Mouse (Mus musculus): ENCODE data around the gene Pdk2.

Pdk2 gene

DNA sequence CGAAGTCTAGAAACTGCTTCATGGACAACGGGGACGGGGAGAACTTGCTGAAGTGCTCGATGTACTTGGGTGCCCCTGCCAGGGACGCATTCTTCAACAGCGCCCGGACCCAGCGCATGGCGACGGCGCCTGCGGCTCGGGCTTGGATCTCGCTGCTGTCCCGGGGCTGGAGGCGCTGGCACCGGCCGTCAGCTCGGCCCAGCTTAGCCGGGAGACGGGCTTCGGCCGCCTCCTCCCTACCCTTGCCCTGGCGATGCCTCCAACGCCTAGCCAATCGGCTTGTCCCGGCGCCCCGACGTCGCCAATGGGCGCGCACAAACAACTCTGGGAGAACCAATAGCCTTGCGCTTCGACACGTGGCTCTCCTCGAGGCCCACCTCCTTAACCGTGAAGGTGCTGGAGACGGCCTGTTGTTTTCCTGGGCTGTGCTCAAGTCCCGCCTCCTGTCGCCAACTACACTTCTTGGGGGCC lies at the start of gene Pdk2:
Pdk2 (minus strand) TSS at position 216 of the 471 bp plus-strand sequence.
- peak; percentile 89 for DNase-seq (ENCODE audit: low read depth)

DNA sequence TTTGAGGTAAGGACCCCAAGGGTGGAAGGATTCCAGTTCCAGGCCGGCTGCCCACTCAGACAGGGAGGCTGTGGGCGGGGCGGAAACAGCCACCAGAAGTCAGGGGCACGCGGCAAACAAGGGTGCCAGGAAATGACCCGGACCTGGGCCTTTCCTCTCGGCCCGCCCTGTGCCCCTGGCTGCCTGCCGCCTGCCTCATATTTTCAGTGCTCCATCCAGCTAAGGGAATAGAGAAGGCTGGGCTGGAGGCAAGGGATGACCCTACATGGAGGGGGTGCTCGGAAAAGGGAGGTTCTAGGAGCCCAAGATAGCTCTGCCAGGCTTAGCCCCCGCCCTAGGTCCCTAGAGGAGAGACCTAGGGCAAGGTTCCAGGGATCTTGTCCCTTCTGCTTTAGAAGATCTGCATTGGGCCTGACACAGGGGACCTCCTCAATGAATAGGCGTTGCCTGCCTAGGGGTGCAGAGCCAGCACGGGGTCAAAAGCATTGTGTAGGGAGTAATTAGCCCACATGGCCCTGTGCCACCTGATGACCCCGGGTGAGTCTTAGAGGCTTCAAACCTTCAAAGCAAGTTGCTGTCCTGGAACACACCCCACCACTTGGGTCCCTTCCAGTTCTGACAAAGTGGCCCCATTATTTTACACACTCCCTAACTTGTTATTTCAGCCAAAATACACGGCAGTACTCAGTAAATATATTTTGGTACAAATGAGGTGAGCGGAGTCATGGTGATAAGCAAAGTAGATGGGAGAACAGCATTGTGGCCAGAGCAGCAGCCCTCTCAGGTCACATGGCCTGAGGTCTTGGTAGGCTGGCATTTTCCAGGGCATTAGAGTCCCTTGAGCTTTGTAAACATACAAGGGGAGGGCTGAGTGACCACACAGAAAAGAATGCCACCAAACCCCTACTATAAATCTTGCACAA lies 48.0 kb upstream of the Pdk2 start:
- DNase-seq (ENCODE audit: low read depth): no peak

DNA sequence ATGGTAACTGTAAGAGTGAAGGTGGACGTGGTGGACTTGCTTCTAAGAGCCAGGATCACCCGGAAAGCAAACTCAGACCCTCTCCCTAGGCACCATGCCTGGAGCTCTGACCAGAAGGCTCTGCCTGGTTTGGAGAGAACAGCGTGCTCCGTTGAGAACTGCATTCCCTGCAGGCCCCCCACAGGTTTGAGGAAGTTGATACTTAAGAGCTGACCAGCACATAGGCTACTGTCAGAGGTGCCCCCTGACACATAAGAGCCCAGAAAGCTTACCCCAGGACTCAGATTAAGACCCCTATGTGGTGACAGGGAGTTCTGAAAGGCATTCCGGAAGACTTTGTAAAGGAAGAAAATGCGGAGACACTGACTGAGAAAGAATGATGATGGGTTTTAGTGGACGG lies 47.1 kb upstream of the Pdk2 start:
- no peak for DNase-seq (ENCODE audit: low read depth)

DNA sequence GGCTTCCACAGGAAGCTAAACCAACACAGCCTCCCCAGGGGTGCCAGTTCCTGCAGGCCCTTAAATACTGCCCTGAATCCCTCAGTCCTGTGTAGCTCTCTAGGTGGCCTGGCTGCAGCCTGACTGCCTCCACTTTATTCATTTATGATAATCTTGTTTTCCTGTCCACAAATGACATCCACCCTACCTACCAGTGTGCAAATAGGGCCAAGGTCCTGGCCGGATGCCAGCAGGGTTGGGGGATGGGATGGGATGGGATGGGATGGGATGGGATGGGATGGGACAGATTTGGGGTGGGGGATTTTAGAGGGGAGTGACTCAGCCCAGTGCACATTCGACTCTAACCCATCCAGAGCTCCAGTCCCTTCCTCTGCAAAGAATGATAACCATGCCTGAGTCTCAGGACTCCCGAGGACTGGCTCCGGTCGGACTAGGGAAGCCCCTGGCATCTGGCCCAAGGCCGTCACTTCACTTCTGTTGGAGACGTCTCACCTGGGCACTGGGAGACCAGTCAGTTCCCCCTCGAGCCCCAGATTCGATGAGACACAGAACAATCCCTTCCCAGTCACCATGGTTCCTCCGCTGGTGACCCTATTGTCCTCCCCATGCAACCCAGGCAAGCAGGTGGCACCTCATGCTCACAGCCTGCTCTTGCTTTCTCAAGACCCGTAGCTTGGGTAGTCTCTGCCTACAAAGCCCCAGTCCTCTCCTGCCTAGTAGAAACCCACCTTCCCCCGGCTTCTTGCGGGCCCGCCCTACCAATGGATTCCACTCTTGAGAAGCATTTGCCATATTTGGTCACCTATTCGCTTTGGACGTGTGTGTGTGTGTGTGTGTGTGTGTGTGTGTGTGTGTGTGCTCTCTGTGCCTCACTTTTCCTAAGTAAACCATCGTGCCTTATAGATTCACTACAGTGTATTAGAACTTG lies 46.4 kb upstream of the Pdk2 start:
- DNase-seq (ENCODE audit: low read depth): no peak

DNA sequence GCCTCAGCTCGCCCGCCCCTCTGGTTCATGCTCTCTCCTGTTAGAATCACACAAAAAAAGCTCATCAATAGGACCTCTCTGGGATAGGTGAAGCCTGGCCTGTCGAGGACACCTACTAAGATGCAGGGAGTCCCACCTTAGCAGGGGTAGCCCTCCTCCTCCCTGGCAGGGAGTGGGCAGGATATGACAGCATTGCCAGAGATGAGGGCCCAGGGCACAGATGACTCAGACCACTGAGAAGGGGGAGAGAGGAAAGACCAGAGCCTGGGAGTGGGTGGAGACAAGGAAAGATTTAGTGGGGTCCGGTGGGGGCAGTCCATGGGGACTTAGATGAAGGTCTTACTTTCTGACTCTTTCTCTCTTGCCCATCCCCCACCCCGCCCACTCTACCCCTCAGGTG lies 45.1 kb upstream of the Pdk2 start:
- DNase-seq (ENCODE audit: low read depth): no peak

DNA sequence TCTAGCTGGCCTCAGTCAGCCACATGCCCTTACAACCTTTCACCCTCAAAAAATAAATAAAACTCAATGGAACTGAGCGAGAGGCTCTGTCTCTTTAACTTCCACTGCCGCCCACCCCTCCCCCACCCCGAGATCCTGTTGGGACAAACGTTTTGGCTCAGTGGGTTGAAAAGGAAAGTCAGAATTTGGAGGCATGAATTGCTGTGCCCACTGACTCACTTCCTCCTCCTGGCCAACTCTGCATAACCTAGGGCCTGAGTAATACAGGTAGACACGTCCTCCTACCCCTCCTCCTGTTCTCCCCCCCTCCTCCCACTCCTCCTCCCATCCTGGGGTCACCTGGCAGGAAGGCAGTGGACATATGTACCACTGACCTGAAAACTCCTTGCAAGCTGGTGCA lies 44.6 kb upstream of the Pdk2 start:
- no peak for DNase-seq (ENCODE audit: low read depth)

DNA sequence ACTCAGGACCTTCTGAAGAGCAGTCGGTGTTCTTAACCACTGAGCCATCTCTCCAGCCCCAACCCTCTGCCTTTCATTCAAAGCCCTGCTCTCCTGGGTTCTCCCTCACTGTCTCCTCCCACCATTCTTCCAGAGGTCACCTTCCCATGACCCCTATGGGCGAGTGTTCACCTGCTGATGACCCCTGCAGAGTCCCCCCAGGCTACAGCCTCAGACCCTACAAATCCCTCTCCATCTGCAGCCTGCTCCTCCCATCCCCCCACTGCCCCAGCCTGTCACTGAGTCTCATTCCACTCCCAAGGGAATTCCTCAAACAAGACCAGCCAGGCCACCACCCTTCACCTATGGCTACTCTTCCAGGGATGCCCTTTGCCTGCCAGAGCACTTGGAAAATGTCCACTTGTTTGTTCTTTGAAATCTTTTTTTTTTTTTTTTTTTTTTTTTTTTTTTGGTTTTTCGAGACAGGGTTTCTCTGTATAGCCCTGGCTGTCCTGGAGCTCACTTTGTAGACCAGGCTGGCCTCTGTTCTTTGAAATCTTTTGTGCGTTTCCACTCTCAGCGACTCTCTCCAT lies 43.7 kb upstream of the Pdk2 start:
- DNase-seq (ENCODE audit: low read depth): no peak

DNA sequence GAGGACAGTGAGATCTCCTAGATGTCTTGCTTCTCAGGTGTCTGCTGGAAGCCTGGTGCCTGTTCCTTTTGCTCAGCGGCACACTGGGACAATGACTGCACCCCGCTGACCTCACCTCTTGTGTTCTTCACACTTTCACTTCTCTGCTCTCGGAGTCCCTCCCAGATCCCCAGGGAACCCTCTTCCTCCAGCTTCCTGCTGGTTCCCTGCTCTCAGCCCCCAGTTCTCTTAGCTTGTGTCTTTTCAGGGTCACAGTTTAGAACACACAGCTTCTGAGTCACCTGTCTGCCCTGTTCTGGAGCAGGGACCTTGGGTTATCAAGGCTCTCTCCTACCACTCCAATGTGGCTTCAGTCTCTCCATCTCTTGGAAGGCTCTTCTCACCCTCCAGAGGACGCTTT lies 43.0 kb upstream of the Pdk2 start:
- DNase-seq (ENCODE audit: low read depth): no peak

DNA sequence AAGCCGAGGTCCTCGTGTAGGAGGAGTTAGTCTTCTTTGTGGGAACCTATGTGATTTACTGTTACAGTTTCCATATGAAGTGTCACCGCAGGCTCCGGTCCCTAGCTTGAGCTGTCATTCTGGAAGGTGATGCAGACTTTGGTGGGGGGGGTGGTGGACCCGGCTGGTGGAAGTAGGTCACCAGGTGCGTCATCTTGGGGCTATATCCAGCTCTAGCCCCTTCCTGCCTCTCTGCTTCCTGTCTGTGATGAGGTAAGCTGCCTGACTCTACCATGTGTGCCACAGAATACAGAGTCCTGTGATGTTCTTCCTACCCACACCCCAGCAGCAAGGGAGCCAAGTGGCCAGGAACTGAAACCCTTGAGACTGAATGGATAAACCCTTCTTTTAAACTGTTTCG lies 41.7 kb upstream of the Pdk2 start:
- no peak for DNase-seq (ENCODE audit: low read depth)

DNA sequence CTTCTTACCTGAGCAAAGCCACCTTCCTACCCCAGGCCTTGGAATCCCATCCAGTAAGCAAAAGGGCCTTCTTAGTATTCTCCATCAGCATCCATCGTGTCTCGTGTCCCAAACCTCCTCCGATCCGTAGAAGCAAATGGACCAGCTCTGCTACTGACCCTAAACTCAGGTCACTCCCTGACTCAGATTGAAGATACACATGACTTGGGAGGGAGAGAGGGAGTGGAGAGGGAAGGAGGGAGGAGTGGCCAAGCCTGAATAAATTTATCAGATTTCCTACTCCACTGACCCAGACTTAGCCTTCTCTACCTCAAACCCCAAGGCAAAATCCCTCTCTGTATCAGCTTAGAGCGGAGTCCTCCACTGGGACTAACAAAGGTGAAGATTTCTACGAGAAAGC lies 39.6 kb upstream of the Pdk2 start:
- DNase-seq (ENCODE audit: low read depth): no peak

DNA sequence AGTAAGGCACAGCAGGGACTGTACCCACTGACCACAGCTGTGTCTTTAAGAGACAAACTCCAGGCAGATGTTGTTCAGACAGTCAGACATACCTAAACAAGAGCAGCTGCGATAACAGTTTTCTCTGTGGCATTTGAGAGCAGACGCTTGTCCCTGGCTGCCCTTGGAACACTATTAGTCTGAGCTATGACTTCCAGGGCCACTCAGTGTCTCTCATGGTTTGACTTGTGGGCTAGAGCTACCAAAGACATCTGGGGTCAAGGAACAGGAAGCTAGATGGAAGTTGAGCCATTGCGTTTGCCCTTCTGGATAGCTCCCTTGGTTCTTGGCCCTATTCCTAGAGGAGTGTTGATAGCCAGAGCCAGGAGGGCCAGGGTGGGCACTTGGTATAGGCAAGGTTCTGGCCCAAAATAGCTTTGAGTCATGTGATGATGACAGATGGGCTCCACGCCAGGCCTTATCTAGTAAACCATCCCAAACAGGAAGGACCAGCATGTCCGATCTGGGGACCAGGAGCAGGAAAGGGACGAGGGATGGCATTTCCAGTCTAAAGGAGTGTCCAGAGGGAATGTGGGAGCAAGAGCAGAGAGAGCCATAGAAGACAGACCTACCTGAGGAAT lies 38.2 kb upstream of the Pdk2 start:
- no peak for DNase-seq (ENCODE audit: low read depth)

DNA sequence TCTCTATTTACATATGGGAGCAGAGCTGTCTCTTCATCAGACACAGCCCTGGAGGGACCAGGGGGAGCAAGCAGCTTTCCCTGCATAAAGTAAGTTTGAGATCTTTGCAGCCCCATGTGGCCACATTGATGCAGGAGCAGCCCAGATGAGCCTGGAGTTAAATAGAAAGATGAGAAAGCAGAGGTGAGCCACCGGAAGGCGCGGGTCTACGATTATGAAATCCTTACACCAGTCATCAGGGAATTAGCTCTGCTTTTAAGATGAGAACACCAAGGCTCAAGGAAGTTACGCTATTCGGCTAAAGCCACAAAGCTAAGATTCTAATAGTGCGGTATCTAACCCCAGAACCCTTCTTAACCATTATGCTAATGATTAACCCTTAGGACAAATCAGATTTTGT lies 36.8 kb upstream of the Pdk2 start:
- no peak for DNase-seq (ENCODE audit: low read depth)

DNA sequence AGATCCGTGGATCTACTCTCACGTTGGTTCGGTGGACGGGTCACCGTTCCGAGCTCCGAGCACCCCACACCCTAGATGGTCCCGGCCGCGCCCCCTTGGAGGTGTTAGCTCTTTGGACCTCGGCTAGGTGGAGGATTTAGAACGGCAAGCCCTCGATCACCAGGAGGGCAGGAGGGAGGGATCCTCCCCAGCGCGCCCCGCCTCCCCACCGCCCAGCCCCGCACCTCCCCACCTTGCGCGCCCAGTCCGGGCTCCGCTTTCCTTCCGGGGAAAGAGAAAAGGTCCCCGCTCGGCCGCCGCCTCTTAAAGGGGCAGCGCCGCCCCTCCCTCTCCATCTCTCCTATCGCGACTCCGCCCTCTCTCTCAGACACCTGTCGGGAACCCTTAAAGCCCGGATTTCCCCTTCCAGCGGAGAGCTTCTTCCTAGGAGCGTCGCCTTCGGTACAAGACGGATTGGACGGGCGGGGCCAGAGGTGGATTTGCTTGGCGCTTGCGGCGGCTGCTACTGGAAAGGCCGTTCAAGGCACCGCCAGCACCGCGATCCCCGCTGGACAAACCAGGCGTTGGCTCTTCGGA lies 35.5 kb upstream of the Pdk2 start, which contains the start of gene Itga3:
Itga3 (minus strand) TSS at position 266 of the 576 bp plus-strand sequence.
- DNase-seq (ENCODE audit: low read depth): no peak

DNA sequence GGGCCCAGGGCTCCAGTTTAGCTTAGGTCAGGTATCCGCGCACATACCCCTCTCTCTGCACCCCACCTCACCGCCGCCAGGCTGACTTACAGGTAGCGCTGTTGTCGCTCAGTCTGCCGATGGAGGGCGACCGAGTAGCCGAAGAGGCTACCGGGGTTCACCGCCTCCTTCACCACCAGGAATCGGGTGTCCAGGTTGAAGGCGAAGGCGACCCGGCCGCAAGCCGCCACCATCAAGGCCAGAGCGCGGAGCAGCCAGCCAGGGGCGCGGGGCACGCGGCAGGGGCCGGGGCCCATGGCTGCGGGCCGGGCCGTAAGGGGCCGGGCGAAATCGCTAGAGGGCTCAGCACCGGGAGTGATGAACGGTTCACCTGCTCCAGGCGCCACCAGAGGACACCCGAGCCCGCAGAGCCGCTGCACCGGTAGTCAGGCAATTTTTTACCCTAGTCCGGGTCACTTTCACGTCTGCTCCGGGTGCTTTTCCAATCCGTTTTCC lies 34.9 kb upstream of the Pdk2 start:
- no peak for DNase-seq (ENCODE audit: low read depth)

DNA sequence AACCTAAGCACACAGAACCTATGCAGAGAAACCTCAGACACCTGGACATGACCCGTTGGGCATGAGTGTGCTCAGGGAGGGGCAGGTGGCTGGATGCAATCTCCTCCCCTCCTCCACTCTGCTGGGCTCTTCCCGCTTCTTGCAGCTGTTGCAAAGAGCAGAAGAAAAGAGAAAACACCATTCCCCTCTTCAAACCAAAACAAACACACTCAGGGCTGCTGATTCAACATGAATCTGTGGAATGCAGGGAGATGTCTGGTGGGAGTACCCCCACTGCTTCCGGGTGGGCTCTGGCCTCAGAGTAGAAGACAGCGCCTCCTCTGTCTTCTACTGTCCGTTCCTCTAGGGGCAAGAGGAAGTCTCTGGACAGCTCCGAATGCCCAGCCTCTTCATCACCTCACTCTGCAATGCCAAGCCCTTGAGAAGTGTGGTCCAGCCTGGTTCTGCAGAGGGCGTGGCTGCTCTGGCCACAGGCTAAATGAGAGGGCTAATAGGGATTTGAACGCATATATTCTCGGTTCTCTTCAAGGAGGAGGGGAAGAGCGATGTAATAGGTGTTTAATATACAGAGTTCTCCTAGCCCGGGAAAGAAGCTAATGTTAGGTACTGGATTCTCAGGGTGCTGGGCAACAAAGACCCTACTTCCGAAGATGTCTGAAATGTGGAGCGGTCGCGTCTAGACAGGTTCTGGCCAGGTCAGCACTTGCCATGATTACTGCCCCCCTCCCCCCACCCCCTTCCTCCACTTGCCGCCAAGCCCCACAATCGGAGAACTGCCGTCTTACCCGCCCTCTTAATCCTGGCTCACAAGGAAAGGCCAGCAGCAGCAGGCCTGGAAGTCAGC lies 34.3 kb upstream of the Pdk2 start:
- DNase-seq (ENCODE audit: low read depth): no peak

DNA sequence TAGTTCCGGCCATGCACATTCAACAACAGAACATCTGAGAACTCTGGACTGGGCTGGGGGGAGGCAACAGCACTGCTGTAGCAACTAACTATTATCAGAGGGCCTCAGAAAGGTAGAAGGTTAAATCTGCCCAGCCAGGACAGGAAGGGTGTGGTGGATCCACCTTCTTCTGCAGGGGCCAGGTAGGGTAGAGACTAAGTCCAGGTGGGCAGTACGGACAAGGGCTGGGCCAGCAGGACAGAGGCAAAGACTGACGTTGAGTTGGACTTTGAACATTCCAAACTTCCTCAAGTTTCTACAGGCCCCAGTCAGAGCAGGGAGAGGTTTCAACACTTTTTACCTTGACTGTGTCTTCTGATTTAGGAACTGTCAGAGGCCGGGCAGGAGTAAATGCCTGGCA lies 33.5 kb upstream of the Pdk2 start:
- no peak for DNase-seq (ENCODE audit: low read depth)

DNA sequence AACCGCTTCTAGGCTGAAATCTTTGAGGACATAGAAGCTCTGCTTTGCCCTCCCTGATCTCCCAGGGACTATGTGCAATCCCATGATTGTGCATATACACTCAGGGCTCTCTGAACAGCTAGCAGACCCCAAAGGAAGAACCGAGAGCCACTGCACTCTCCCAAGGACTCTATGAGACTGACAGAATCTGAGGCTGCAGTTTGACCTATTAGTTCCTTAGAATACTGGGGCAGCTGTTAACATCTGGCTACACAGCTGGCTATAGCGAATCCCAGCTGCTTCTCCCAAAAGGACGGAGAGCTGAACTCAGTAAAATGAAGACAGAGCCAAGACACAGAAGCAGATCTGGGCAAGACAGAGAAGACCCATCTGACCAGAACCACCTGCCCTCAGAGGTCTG lies 32.7 kb upstream of the Pdk2 start:
- DNase-seq (ENCODE audit: low read depth): no peak

DNA sequence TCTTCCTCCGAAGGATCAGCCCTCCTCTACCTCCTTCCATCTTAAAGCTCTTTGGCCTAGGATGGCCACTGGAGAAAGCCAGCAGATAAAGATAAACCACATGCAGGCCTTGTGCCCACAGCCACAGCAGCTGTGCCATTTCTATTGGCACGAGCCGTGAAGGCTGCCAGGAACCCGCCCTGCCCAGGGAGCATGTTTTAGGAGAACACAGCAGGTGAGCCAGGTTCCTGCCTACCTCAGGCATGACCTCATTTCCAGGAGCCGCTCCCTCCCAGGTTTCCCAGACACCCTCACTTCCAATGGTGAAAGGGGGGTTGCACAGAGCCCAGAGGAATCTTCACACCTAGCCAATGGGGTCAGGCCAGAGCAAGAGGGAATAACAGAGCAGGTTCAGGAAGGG lies 31.6 kb upstream of the Pdk2 start:
- DNase-seq (ENCODE audit: low read depth): no peak

DNA sequence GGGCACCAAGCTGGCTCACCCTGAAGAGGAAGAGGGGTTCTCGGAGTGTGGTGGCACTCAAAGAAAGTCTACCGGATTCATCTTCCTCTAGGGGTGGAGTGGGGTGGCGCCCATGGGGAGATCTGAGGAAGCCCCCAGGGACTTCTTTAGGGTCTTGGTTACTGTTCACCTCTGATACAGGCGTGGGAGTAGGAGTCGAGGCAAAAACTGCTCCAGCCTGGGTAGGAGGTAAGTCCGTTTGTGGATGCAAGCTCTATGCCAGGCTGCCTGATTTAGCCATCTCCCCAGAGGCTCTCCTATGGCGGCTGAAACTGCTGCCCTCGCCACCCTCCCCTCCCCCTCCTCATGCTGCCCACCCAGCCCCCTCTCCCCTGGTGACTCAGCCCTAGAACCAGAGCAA lies 31.0 kb upstream of the Pdk2 start:
- no peak for DNase-seq (ENCODE audit: low read depth)

DNA sequence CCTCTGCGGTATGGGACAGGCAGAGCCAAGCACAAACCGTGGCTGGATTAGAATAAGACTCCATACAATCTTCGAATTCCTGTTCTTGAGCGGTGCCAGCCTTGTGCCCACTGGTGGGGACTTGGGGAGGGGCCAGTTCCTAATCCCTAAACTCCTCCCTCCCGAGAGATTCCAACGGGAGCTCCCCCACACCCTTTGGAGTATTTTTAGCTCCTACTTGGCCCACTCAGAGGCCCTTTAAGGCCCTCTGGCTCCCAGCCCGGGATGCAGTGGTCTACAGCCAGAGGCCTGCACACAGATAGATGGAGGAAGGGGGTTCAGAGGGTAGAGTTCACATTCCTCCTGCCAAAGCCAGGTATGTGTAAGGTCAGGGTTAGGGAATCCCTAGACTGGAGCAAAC lies 30.1 kb upstream of the Pdk2 start:
- no peak for DNase-seq (ENCODE audit: low read depth)
